Mouse (Mus musculus): ENCODE data around the gene Ptk7. TPM values are rescaled to one million over a fixed set of nuclear protein-coding genes. Genes with fewer than 3 reads are reported as not detected.

Gene Ptk7
- total and polyA plus RNA-seq, 2 experiments from 2014 or later = 19.7 to 56.6 TPM

- Histone ChIP-seq H3K9me3 (ENCODE audit: low read length) (no peaks in the 10 kb centered on the region), H3K27ac (ENCODE audit: low read depth, low read length) (no peak overlapping the region), H3K4me3 (ENCODE audit: low read depth, low read length) (peak overlapping the region; percentile 100), H3K9ac (peak overlapping the region; percentile 10; the same call in 1 of the 2 replicates), H3K4me1 (ENCODE audit: insufficient read depth) (peaks cover 22% of the 10 kb centered on the region), H3K36me3 (ENCODE audit: insufficient read depth) (peaks cover 28% of the 10 kb centered on the region), H3K27me3 (ENCODE audit: insufficient read depth, low read length) (no peaks in the 10 kb centered on the region), H3K4me2 (ENCODE audit: low read depth) (peak overlapping the region; percentile 91)
- DNase-seq (no peak), ATAC-seq (no peak)
- 81% methylated on average over 3 of the region's 3 CpGs for WGBS
- no peak for TF ChIP-seq CTCF (IDR thresholded peaks at IDR 0.05; ENCODE audit: low read depth)
These were observed 75.4 kb downstream of the Ptk7 start for GRCm38 (mm10) chr17:46553926-46554325.

- no peaks in the 10 kb centered on the region for H3K9me3 ChIP-seq (ENCODE audit: low read length)
- H3K4me1 ChIP-seq (ENCODE audit: insufficient read depth) = peaks cover 22% of the 10 kb centered on the region
- H3K4me3 ChIP-seq (ENCODE audit: low read depth, low read length) = peak overlapping the region; percentile 100
- peak overlapping the region; percentile 91 for H3K4me2 ChIP-seq (ENCODE audit: low read depth)
- TF ChIP-seq CTCF (IDR thresholded peaks at IDR 0.05; ENCODE audit: low read depth) = no peak
- DNase-seq (no peak), ATAC-seq (no peak)
- H3K27ac ChIP-seq (ENCODE audit: low read depth, low read length) = 0 out of 2 replicates have a peak overlapping the region, but pooled peaks have one; percentile 36
- H3K36me3 ChIP-seq (ENCODE audit: insufficient read depth) = peaks cover 32% of the 10 kb centered on the region
- H3K9ac ChIP-seq = peak overlapping the region; percentile 10
- WGBS = 52% methylated on average over 11 of the region's 11 CpGs
- H3K27me3 ChIP-seq (ENCODE audit: insufficient read depth, low read length) = no peaks in the 10 kb centered on the region
These were observed 75.8 kb downstream of the Ptk7 start for GRCm38 (mm10) chr17:46553469-46553868.

- Histone ChIP-seq H3K4me2 (ENCODE audit: low read depth) (peak overlapping the region; percentile 91), H3K36me3 (ENCODE audit: insufficient read depth) (peaks cover 38% of the 10 kb centered on the region), H3K9ac (0 out of 2 replicates have a peak overlapping the region, but pooled peaks have one; percentile 10), H3K4me3 (ENCODE audit: low read depth, low read length) (peak overlapping the region; percentile 100), H3K27ac (ENCODE audit: low read depth, low read length) (peak overlapping the region; percentile 36; the same call in 1 of the 2 replicates), H3K9me3 (ENCODE audit: low read length) (no peaks in the 10 kb centered on the region), H3K27me3 (ENCODE audit: insufficient read depth, low read length) (no peaks in the 10 kb centered on the region), H3K4me1 (ENCODE audit: insufficient read depth) (peaks cover 22% of the 10 kb centered on the region)
- ATAC-seq = peak; percentile 82
- WGBS = 2% methylated on average over 24 of the region's 24 CpGs
- TF ChIP-seq CTCF (IDR thresholded peaks at IDR 0.05; ENCODE audit: low read depth) = no peak
- DNase-seq = peak; percentile 92
These were observed 76.4 kb downstream of the Ptk7 start for GRCm38 (mm10) chr17:46552841-46553423.

- H3K4me3 ChIP-seq (ENCODE audit: low read depth, low read length) = 0 out of 2 replicates have a peak overlapping the region, but pooled peaks have one; percentile 12
- no peak overlapping the region for H3K9ac ChIP-seq
- DNase-seq = no peak
- H3K4me2 ChIP-seq (ENCODE audit: low read depth) = peak overlapping the region; percentile 91
- WGBS = 81% methylated on average over 7 of the region's 7 CpGs
- no peak for ATAC-seq
- H3K4me1 ChIP-seq (ENCODE audit: insufficient read depth) = peaks cover 22% of the 10 kb centered on the region
- H3K36me3 ChIP-seq (ENCODE audit: insufficient read depth) = peaks cover 38% of the 10 kb centered on the region
- peak overlapping the region; percentile 59; the same call in 1 of the 2 replicates for H3K27ac ChIP-seq (ENCODE audit: low read depth, low read length)
- TF ChIP-seq CTCF (IDR thresholded peaks at IDR 0.05; ENCODE audit: low read depth) = no peak
- H3K27me3 ChIP-seq (ENCODE audit: insufficient read depth, low read length) = no peaks in the 10 kb centered on the region
- no peaks in the 10 kb centered on the region for H3K9me3 ChIP-seq (ENCODE audit: low read length)
These were observed 77.2 kb downstream of the Ptk7 start for GRCm38 (mm10) chr17:46552151-46552550.

GRCm38 (mm10) chr17:46551369-46551768 is 77.9 kb downstream of the Ptk7 start:
- peaks cover 38% of the 10 kb centered on the region for H3K36me3 ChIP-seq (ENCODE audit: insufficient read depth)
- no peak overlapping the region for H3K9ac ChIP-seq
- no peak for DNase-seq
- H3K4me3 ChIP-seq (ENCODE audit: low read depth, low read length) = no peak overlapping the region
- no peak overlapping the region for H3K4me2 ChIP-seq (ENCODE audit: low read depth)
- 92% methylated on average over 6 of the region's 6 CpGs for WGBS
- ATAC-seq = no peak
- H3K27me3 ChIP-seq (ENCODE audit: insufficient read depth, low read length) = no peaks in the 10 kb centered on the region
- TF ChIP-seq CTCF (IDR thresholded peaks at IDR 0.05; ENCODE audit: low read depth) = no peak
- peaks cover 22% of the 10 kb centered on the region for H3K4me1 ChIP-seq (ENCODE audit: insufficient read depth)
- no peaks in the 10 kb centered on the region for H3K9me3 ChIP-seq (ENCODE audit: low read length)
- no peak overlapping the region for H3K27ac ChIP-seq (ENCODE audit: low read depth, low read length)

GRCm38 (mm10) chr17:46550904-46551303 is 78.4 kb downstream of the Ptk7 start:
- H3K4me3 ChIP-seq (ENCODE audit: low read depth, low read length) = no peak overlapping the region
- peaks cover 38% of the 10 kb centered on the region for H3K36me3 ChIP-seq (ENCODE audit: insufficient read depth)
- WGBS = 89% methylated on average over 7 of the region's 7 CpGs
- ATAC-seq (no peak), DNase-seq (no peak)
- no peak overlapping the region for H3K27ac ChIP-seq (ENCODE audit: low read depth, low read length)
- H3K4me2 ChIP-seq (ENCODE audit: low read depth) = no peak overlapping the region
- no peaks in the 10 kb centered on the region for H3K9me3 ChIP-seq (ENCODE audit: low read length)
- no peak for TF ChIP-seq CTCF (IDR thresholded peaks at IDR 0.05; ENCODE audit: low read depth)
- H3K4me1 ChIP-seq (ENCODE audit: insufficient read depth) = peaks cover 22% of the 10 kb centered on the region
- H3K27me3 ChIP-seq (ENCODE audit: insufficient read depth, low read length) = no peaks in the 10 kb centered on the region
- no peak overlapping the region for H3K9ac ChIP-seq

- no peak overlapping the region for H3K27ac ChIP-seq (ENCODE audit: low read depth, low read length)
- H3K9me3 ChIP-seq (ENCODE audit: low read length) = no peaks in the 10 kb centered on the region
- no peak overlapping the region for H3K4me2 ChIP-seq (ENCODE audit: low read depth)
- no peaks in the 10 kb centered on the region for H3K27me3 ChIP-seq (ENCODE audit: insufficient read depth, low read length)
- no peak overlapping the region for H3K9ac ChIP-seq
- H3K4me3 ChIP-seq (ENCODE audit: low read depth, low read length) = no peak overlapping the region
- TF ChIP-seq CTCF (IDR thresholded peaks at IDR 0.05; ENCODE audit: low read depth) = no peak
- peaks cover 22% of the 10 kb centered on the region for H3K4me1 ChIP-seq (ENCODE audit: insufficient read depth)
- ATAC-seq (no peak), DNase-seq (no peak)
- peaks cover 38% of the 10 kb centered on the region for H3K36me3 ChIP-seq (ENCODE audit: insufficient read depth)
- 88% methylated on average over 9 of the region's 9 CpGs for WGBS
These were observed 79.7 kb downstream of the Ptk7 start for GRCm38 (mm10) chr17:46549642-46550041.

Measured in forebrain, postnatal 0 days (tissue).